Mouse (Mus musculus) 416B (cell line): ENCODE measurements around the gene Olfr403.
"Not testable (repeated sequence)": the region's sequence is repeated elsewhere in the genome, so short reads cannot be mapped to it uniquely, and the experiment has no call there.

Experiments
- DNase-seq: peaks from one replicate; pipeline ENCODE4 v3.0.0; 2011; ENCODE audit warnings: low read depth

Gene Olfr403

DNA sequence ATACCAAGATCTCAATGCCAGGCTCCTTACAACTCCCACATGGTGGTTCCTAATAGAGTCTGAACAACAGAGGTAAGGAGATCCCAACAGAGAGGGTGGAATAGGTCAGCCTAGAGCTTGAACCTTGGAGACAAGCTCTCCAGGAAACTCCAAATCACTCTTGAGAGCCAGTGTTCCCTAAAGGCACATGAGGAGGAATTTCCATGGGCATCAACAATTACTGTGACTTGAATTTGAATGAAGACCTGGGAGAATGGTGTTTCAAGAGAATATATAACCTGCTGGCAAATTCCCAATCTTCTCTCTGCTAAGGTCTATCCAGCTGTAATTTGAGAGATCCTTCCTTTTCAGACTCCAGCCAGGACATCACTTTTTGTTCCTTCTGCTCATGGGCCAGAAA is at the start of gene Olfr403:
TSS of gene Olfr403 (plus strand) at position 301 of the 400 bp plus-strand sequence.
- DNase-seq = no peak

DNA sequence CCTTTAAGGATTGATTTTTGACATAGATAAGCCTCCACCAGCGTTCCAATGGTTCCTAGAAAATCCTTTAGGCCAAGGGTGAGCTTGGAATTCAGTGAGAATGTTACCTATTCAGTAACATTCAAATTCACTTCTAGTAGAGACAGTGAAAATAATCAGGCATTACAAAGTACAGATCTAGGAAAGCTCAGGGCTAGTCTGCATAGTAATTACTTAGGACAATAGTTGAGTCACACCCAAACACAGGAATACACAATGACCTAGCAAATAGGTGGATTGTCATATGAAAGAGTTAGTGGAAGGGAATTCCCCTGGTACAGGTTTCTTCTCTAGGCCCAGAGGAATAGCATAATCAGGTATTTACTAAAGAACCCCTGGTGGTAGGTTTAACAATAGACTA is 46.0 kb upstream of the Olfr403 start:
- DNase-seq = not testable (repeated sequence)

DNA sequence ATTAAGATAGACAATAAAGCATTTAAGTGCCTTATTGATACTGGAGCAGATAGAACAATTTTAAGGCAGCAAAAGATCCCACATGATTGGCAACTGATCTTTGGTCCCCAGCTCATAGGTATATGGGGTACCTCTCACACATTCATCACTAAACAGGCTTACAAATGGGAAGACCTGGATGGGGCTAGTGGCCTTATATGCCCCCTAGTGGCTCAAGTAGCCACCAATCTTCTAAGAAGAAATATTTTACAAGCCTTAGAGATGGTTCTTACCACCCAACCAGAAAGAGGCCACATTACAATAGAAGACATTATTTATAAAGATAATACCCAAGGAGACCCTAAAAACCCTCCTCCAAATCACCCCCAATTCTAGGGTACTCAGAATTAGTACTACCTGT is 40.2 kb upstream of the Olfr403 start:
- DNase-seq = peak; percentile 3

DNA sequence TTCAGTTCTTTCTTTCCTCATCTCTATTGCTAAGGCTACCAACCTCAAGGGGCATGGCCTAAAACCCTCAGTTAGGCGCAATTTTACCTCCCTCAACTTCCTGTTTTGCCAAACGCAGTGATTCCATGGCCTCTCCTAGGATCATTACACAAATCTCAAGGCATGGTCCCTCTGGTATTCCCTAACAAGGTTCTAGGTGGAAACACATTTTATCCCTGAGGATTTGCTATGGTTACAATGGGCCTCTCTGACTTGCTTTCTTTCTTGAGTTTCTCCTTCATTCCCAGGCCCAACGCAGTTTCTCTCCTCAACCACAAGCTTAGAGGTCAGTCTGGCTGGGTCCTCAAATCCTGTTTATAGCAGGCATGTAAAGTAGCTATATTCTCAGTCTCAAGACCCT is 32.8 kb upstream of the Olfr403 start, which contains the start of gene Olfr402:
TSS of gene Olfr402 (plus strand) at position 301 of the 400 bp plus-strand sequence.
- DNase-seq = no peak

DNA sequence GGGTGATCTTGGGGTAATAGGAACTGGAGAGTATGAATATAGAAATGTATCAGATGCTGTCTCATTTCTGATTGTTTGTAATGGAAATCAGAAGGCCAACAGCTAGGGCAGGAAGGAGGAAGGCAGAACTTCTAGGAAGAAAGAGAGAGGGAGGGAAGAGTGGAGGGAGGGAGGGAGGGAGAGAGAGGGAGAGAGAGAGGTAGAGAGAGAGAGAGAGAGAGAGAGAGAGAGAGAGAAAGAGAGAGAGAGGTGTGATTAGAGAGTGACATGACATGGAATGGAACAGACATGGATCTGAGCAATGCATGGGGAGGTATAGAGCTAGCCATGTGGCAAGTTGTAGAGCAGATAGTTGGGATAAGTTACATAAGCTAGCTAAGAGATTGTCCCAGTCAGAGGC is 17.3 kb upstream of the Olfr403 start:
- DNase-seq = no peak

DNA sequence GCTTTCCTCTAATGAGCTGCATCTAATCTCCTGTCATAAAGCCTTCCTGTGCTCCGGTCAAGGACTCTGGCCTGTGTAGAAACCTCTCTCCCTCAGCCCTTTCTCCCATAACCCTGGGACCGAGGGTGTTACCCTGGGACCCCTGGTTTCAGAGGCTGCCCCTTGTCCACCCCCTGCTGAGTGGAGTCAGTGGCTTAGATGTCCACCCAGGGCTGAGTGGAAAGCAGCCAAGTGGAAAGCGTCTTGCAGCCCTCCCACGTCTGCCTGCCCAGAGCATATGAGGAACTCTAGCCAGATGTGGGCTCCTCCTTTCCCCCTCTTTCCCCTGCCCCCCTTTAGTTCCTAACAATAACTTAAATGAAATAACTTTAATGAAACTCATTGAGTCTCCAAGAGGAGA is 2.9 kb upstream of the Olfr403 start:
- DNase-seq = no peak

DNA sequence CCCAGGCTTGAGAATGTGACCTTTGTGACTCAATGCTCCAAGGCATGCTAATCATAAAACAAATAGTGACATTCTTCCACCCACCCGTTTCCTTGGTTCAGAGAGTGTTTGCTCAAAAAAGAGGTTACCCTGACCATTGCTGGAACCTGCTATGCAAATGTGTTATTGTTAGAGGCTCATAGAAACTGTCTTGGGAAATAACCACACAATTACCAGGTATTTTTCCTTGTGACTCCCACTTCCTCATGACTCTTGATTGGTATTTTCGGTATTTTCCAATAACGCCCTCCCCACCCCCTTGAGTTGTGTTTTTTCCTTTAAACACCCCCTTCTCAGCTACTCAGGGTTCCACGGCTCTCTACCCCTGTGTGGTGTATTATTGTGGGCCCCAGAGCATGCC is 2.3 kb upstream of the Olfr403 start:
- no peak for DNase-seq

DNA sequence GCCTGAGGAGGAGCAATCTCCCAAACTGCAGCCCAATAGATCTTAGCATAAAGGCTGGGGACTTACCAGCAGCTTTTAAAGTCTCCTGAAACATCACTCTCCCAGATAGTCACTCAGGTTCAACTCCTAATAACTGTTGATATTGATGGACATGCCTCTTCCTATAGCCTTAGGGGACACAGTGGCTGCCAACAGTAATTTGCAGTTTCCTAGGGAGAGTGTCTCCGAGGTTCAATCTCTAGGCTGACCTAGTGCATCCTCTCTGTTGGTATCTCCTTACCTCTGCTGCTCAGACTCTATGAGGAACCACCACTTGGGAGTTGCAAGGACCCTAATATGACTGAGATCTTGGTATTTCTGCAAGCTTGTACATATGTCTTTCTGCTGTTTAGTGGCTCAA is 25.2 kb downstream of the Olfr403 start, which contains the start of gene Olfr43:
TSS of gene Olfr43 (minus strand) at position 101 of the 400 bp plus-strand sequence.
- no peak for DNase-seq

DNA sequence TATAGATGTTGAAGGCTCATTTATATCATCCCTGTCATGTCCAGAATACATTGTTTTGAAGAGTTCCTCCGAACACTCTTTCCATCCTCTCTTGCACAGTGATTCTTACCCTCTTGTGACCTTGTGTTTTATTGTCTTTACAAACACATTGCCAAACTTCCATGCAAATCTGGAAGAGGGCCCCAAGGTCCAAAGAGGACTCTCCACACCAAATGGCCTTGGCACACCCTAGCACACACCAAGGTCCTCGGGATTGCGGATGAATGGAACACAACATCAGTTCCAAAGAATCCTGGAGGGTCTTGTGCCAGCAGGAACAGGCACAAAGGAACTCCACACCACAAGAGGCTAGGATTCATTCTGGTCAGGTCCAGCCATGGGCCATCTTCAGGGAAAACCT is 55.2 kb downstream of the Olfr403 start:
- DNase-seq = no peak
